Mouse (Mus musculus) heart, postnatal 10 days (tissue): ENCODE measurements around the gene Ephx3. TPM values are rescaled to one million over a fixed set of nuclear protein-coding genes. Genes with fewer than 3 reads are reported as not detected.

Source experiments
- total RNA-seq, 2 experiments: library from RNA; stranded (reverse); gene quantifications; 2 replicates each; pipeline ENCODE4 v1.2.3; 2021

Ephx3 gene
- total RNA-seq, 2 experiments from 2014 or later, result 0.53 to 0.77 TPM

Other genes starting within 250 kb of the Ephx3 start
- gene Rrp1b, start 153.4 kb downstream of the Ephx3 start, total RNA-seq, result 10 to 100 TPM in 1 of 2 experiments, 1 to 10 TPM in 1; 9.4 to 13.1 TPM
- under 1 TPM; 0.69 to 0.97 TPM for gene Hsf2bp, start 153.2 kb downstream of the Ephx3 start, total RNA-seq
- gene Notch3, start 22.7 kb downstream of the Ephx3 start, total RNA-seq, result 10 to 100 TPM; 57.6 to 65.3 TPM
- gene Brd4, start 95.2 kb upstream of the Ephx3 start, total RNA-seq, result 10 to 100 TPM; 75.4 to 77.0 TPM
- gene Akap8, start 131.7 kb upstream of the Ephx3 start, total RNA-seq, result 10 to 100 TPM; 62.0 to 72.8 TPM
- gene Akap8l, start 161.1 kb upstream of the Ephx3 start, total RNA-seq, result 10 to 100 TPM; 46.6 to 51.8 TPM
- 10 to 100 TPM; 29.5 to 30.7 TPM for gene Wiz, start 199.9 kb upstream of the Ephx3 start, total RNA-seq
- 1 to 10 TPM in 1 of 2 experiments, under 1 TPM in 1; 0.55 to 1.3 TPM for gene Rasal3, start 214.0 kb upstream of the Ephx3 start, total RNA-seq
- under 1 TPM in 1 of 2 experiments, not detected in 1; 0.29 TPM for gene Pglyrp2, start 234.6 kb upstream of the Ephx3 start, total RNA-seq